Mouse (Mus musculus) skeletal muscle tissue, adult 2 months (tissue): ENCODE data around the gene Olfr159.
"Not testable (repeated sequence)": the region's sequence is repeated elsewhere in the genome, so short reads cannot be mapped to it uniquely, and the experiment has no call there.

Experiments used
- DNase-seq: peaks from one replicate; pipeline ENCODE4 v3.0.0-alpha.2; 2012; ENCODE audit warnings: low read depth, low spot score

Olfr159 gene

DNA sequence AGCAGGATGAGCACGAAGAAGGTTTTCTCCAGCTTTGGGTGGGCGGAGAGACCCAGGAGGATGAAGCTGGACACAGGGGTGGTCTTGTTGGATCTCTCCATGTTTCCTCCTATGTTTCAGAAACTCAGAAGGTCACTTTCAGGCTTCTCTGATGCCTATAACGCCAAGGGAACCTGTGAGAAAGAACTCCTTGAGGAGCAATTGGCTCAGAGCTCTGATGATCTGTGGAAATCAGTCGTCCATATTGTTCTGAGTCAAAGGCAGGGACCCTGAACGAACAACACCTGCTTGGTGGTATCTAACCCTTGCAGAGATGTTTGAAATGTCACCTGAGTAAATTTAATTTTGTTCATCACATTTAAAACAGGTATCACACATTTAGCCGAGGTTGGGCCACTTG lies at the start of gene Olfr159:
TSS of gene Olfr159 (minus strand) at position 101 of the 400 bp plus-strand sequence.
- DNase-seq: no peak

DNA sequence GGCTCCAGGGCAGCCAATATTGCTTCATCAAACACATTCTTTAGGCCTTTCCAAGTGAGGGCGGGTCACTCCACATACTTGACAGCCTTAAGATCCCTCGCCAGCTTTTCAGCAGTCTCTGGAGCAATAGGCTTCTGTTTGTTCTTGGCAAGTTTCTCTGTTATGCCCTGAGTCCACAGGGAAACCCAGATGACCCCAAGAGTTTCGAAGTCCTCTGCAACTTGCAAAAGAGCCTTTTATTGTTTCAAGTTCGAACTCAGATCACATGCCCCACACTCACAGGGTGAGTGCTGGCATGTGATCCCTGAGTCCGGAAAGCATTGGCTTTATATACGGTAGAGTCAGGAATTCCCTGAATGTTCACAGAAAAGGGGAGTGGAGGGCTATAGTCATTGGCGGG lies 28.1 kb upstream of the Olfr159 start:
- peak; percentile 18 for DNase-seq

- DNase-seq: not testable (repeated sequence)
Observed at GRCm38 (mm10) chr4:43795844-43796243, 25.0 kb upstream of the Olfr159 start.

- no peak for DNase-seq
Observed at GRCm38 (mm10) chr4:43795296-43795695, 24.5 kb upstream of the Olfr159 start.

DNA sequence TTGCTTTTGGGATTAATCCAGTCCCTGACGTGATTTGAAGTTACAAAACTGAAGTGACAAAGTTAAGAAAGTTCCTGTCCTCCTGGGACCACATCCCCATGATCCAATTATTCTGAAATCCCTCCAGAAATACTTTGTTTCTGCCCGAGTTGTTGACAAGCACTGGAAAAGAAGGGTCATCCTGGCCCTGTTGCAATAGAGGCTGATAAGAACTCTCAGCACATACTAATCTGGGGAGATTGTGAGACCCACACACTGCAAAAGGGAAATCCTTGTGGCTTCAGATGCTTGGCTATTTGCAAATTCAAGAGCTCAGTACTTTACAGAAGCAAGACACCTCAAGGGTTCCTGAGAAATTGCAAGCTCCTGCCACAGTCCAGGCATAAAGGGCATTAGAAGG lies 1.5 kb upstream of the Olfr159 start:
- DNase-seq: no peak

- DNase-seq: no peak
Observed at GRCm38 (mm10) chr4:43771626-43772025, 817 bp upstream of the Olfr159 start.

- DNase-seq: no peak
Observed at GRCm38 (mm10) chr4:43769374-43769773, 1.4 kb downstream of the Olfr159 start.

- no peak for DNase-seq
Observed at GRCm38 (mm10) chr4:43768341-43768740, 2.5 kb downstream of the Olfr159 start.

DNA sequence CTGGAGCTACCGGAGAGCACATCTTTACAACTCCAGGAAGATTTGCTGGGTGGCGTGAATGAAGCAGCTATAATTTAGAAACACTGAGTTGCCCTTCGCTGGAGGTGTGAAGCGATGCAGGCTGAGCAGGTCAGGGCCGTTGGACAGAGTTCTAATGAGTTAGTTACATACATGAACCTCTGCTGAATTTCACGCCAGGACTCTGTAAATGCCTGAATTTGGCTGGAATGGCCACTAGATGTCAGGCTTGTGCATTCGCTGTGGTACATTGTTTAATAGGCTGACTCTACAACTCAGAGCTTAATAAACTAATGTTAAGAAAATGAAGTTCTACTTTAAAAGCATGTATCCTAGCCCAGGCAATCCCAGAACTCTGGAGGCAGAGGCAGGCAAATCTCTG lies 7.4 kb downstream of the Olfr159 start:
- no peak for DNase-seq

GRCm38 (mm10) chr4:43761336-43761735 lies 9.5 kb downstream of the Olfr159 start:
- no peak for DNase-seq

DNA sequence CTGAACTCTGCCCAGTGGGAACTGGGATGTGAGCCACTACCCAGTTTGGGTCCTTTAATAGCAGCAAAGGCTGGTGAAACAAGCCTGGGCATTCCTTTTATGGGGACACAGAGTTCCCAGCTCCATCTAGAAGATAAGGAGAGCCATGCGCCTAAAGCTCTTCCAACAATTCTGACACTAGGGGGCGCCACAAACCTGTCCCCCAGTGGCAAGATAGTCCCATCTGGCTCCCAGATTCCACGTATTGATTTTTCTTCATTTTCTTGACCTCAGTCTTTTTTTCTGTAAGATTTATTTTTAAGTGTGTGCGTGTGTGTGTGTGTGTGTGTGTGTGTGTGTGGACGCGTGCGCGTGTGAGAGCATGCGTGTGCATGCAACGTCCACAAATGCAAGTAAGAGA lies 10.3 kb downstream of the Olfr159 start:
- no peak for DNase-seq

DNA sequence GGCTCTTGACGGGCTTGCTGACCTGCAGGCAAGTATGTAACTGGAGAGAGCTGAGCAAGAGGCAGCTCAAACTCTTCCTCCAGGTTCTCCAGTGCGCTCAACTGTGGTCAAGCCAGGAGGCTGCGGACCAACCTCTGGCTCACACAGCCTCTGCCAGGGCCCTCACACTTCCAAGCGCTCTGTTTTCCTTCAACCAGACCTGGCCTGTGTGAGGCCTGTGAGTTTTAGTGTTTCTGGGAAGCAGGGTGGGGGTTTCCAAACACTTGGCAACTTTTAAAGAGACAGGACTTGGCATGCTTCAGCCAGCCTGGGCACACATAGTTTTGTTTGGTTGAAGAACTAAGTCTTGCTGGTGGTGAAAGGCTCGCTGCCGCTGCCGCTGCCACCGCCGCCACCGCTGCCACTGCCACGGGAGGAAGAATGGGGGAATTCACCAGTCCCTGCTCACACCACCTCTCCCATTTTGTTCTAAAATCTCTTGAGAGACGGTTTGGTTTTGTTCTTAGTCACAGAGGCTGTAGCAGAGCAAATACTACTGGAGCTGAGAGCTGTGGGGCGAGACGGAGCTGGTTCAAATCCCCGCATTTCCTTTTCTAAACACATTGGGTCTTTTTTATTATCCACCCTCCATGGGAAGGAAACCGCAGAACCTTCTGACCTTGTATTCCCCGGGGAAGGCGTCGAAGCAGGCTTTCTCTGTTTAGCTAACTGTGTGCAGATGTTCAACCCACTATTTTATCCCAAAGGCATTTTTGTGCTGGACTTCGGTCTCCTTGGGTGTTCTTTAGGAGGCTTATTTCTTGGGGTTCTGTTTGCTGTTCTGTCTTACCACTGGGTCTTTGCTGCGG lies 11.0 kb downstream of the Olfr159 start:
- DNase-seq: peak; percentile 27

- DNase-seq: peak; percentile 25
Observed at GRCm38 (mm10) chr4:43757213-43757612, 13.6 kb downstream of the Olfr159 start.

DNA sequence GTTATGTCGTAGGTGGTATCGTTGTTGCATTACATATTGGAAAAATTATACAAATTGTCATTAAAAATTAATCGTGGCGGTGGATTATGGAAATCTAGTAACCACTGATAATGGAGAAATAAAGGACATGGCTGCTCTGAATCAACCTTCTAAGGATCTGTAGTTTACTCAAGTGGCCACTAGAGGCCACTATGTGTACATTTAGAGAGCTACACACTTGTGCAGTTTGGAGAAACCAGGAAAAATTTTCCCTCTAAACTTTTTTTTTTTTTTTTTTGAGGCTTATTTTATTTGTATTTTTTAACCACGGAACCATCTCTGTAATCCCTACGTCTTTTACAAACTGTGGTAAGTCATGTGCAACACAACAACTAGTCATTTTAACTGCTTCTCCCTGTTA lies 25.6 kb downstream of the Olfr159 start:
- DNase-seq: no peak

DNA sequence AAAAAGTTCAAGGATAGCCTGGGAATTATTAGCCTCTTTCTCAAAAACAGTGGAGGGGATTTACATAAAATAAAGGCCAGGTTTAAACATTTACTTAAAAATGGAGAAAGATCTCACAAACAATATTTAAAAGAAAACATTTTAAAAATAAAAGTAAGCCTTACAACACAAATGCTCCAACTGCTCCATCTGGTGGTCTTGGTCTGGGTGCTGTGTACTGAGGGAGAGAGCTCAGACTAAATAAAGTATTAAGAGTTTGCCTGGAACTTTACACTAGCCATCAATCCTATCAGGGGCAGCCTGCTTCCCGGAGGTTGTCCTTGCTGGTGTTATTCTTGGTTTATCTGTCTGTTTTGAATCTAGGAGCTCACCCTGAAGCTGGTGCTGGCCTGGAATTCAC lies 27.7 kb downstream of the Olfr159 start:
- no peak for DNase-seq

DNA sequence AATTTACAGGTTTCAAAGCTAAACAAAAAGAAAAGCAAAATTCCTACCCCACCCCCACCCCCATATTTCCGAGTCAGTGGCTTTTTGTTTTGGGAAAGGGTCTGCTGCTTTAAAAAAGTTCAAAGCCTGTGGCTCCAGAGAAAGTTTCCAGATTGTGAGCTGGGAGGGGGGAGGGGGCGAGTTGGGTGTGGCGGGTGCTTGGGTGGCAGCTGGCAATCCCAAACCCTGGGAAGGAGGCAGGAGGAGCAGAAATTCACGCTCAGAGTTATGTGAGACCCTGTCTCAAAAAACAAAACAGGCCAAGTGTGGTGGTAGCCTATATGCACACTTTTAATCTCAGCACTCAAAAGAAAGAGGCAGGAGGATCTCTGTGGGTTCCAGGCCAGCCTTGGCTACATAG lies 28.2 kb downstream of the Olfr159 start:
- DNase-seq: no peak

GRCm38 (mm10) chr4:43741526-43741925 lies 29.3 kb downstream of the Olfr159 start:
- no peak for DNase-seq

- DNase-seq: no peak
Observed at GRCm38 (mm10) chr4:43738989-43739674, 31.7 kb downstream of the Olfr159 start.

DNA sequence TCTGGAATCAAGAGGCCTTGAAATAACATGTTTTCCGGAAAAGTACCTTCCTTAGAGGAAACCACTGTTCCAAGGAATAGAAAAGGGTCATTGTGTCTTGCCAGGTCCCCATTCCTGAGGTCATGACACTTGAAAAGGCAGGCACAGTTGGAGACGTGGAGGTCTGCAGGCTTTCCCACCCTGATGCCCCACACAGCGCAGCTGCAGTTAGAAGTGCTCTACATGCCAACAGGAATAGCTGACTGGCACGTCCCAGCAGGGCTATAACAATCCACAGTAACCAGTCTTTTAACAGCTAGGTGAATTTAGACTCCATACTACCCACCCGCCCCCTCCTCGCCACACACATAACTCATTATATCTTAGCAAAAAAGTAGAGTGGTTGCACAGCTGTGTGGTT lies 33.7 kb downstream of the Olfr159 start:
- DNase-seq: no peak

GRCm38 (mm10) chr4:43733186-43733585 lies 37.6 kb downstream of the Olfr159 start:
- DNase-seq: peak; percentile 82

- no peak for DNase-seq
Observed at GRCm38 (mm10) chr4:43732171-43732570, 38.6 kb downstream of the Olfr159 start.

GRCm38 (mm10) chr4:43730750-43731297 lies 40.0 kb downstream of the Olfr159 start:
- no peak for DNase-seq
